Mouse (Mus musculus) brain, embryonic 18.5 days (tissue): ENCODE results near the gene Zfp820.
A peak's percentile ranks its signal among the peaks of the same experiment; 100 is the strongest.
"Not testable (repeated sequence)": the region's sequence is repeated elsewhere in the genome, so short reads cannot be mapped to it uniquely, and the experiment has no call there.

Source experiments
- DNase-seq: peaks from one replicate; pipeline ENCODE4 v3.0.0-alpha.2; 2012; ENCODE audit warnings: low read depth, low spot score

The Zfp820 gene

DNA sequence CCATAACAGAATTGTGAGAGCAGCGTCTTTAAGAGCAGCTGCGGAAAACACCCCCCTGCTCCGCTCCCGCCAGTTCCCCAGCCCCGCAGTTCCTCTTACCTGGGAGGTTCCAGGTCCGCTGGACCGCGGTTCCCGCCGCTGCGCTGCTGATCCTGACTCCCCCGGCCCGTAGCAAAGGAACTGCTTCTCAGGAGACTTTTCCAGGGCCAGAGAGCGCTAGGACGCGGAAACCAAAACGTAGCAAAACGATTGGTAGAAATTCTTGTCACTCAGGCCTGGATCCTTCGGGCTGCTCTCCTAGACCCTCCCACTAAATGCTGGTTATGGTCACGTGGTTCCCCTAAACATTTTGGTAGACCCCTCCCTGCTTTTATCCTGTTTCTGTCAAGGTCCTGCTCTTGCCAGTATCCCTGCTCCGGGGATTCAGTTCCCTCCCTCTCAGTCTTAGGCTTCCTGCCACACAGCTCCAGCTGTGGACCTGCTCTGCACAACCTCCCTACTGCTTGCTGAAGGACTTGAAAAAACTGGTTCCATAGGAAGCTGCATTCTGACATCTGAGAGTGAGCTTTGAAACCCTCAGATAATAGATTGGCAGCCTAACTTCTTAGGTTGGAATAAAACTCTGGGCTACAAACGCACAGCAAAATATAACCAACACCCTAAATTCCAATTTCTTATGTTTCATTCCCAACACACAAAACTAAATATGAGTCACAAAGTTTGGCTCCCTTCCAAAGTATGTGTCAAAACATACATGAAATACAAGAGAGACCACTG is at the start of gene Zfp820:
Zfp820 (minus strand) TSS at position 228 of the 777 bp plus-strand sequence.
- peak; percentile 57 for DNase-seq

DNA sequence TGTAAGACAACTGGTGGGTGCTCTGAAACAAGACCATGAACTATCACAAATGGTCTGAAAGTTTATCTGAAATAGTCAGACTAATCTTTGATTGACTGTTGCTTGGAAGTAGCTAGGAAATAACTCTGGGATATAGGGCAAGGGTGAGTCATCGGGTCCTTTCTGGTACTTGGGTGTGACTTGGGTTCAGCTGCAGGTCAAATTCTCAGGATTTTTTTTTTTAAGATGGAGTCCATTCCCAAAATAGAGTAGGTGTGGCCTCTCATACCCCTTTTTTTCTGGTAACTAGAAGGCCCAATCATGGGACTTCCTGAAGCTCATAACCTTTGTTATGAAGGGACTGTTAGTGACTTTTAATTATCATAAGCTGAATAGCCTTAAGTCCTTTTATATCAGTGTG is 25.7 kb upstream of the Zfp820 start:
- DNase-seq = no peak

DNA sequence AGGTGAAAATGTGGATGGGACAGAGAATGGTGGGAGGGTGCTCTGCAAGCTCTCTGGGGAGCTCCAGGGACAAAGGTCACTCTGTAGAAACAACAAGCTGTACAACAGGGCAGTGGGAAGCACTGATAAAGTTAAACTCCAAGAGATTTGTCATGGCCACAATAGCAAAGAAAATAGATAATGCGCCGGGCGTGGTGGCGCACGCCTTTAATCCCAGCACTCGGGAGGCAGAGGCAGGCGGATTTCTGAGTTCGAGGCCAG is 680 bp upstream of the Zfp820 start:
- DNase-seq = not testable (repeated sequence)

DNA sequence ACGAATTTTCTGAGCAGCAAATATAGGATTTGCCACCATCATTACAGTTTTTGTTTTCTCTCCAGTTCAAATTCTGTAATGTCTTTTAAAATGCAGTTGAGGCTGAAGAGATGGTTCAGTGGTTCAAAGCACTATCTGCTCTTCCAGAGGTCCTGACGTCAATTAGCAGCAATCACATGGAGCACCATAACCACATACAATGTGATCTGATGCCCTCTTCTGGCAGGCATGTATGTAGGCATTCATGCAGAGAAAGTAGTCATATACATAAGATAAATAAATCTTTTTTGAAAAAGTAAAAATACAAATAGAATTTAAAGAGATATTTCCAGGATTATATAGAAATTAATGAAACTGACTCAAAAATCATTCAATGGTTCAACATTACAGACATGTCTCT is 7.1 kb downstream of the Zfp820 start:
- no peak for DNase-seq

DNA sequence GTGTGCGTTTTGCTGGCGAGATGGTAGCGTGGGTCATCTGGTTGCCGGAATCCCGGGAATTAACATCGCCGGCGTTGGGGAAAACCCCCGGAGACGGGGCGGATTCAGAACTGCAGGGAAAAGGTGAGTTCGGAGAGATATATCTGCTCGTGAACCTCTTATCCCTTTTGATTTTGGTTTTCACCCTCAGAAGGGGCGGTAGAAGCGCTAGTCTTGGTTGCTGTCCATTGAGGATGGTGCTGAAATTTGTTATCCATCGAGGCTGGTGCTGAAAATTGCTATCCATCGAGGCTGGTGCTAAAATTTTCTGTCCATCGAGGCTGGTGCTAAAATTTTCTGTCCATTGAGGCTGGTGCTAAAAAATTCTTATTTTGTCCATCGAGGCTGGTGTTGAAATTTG is 44.2 kb downstream of the Zfp820 start:
- not testable (repeated sequence) for DNase-seq

DNA sequence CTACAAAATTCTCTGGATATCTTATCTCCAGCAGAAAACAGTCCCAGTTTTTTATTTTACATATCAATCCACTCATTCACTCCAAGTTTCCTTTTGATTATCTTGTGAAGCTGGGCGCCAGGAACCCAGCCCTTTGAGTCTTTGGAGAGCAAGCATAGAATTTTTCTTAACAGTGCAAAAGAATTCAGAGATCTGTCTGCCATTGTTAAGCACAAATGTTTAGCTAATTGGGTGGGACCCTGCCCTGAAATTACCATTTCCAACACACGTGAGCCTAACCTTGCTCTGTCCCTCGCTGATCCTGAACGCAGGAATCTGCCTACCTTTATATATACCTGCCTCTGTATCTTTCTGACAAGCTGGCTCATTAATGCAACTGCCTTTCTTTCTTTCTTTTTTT is 53.3 kb downstream of the Zfp820 start:
- DNase-seq = no peak

DNA sequence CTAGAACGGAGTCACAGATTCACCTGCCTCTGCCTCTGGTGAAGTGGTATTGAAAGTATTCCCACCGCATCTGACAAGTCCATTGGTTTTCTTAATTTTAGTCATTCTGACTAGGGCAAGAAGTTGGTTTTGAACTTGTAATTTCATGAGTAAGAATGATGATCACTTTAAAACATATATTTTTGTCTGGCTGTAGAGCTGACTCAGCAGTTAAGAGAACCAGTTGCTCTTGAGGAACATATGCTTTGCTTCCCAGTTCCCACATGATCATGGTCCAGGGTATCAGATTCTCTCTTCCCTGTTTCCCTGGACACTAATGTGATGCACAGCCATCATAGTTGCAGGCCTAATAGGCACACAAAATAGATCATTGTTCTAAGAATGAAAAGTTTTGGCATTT is 75.2 kb downstream of the Zfp820 start:
- no peak for DNase-seq
